Mouse (Mus musculus): Measurements from ENCODE around the gene Asic2.

Gene Asic2

GRCm38 (mm10) chr11:81521881-81522280 lies 446.4 kb downstream of the Asic2 start:
- DNase-seq (ENCODE audit: low read depth, low spot score), result no peak

- DNase-seq (ENCODE audit: low read depth, low spot score), result no peak
Measured at GRCm38 (mm10) chr11:81518001-81518955, 450.0 kb downstream of the Asic2 start.

GRCm38 (mm10) chr11:81515754-81516153 lies 452.5 kb downstream of the Asic2 start:
- DNase-seq (ENCODE audit: low read depth, low spot score), result no peak

GRCm38 (mm10) chr11:81512434-81512833 lies 455.8 kb downstream of the Asic2 start:
- DNase-seq (ENCODE audit: low read depth, low spot score), result no peak

GRCm38 (mm10) chr11:81511401-81511800 lies 456.9 kb downstream of the Asic2 start:
- DNase-seq (ENCODE audit: low read depth, low spot score), result no peak

- no peak for DNase-seq (ENCODE audit: low read depth, low spot score)
Measured at GRCm38 (mm10) chr11:81508385-81509233, 459.6 kb downstream of the Asic2 start.

GRCm38 (mm10) chr11:81504791-81505430 lies 463.3 kb downstream of the Asic2 start:
- no peak for DNase-seq (ENCODE audit: low read depth, low spot score)

GRCm38 (mm10) chr11:81501473-81502246 lies 466.6 kb downstream of the Asic2 start:
- no peak for DNase-seq (ENCODE audit: low read depth, low spot score)

- DNase-seq (ENCODE audit: low read depth, low spot score), result no peak
Measured at GRCm38 (mm10) chr11:81498990-81499389, 469.3 kb downstream of the Asic2 start.

- DNase-seq (ENCODE audit: low read depth, low spot score), result no peak
Measured at GRCm38 (mm10) chr11:81497652-81498391, 470.4 kb downstream of the Asic2 start.

- DNase-seq (ENCODE audit: low read depth, low spot score), result no peak
Measured at GRCm38 (mm10) chr11:81496446-81496845, 471.8 kb downstream of the Asic2 start.

GRCm38 (mm10) chr11:81492351-81492750 lies 475.9 kb downstream of the Asic2 start:
- DNase-seq (ENCODE audit: low read depth, low spot score), result no peak

- no peak for DNase-seq (ENCODE audit: low read depth, low spot score)
Measured at GRCm38 (mm10) chr11:81489144-81489735, 479.0 kb downstream of the Asic2 start.

- DNase-seq (ENCODE audit: low read depth, low spot score), result no peak
Measured at GRCm38 (mm10) chr11:81488681-81489080, 479.6 kb downstream of the Asic2 start.

- DNase-seq (ENCODE audit: low read depth, low spot score), result no peak
Measured at GRCm38 (mm10) chr11:81486265-81486940, 481.9 kb downstream of the Asic2 start.

GRCm38 (mm10) chr11:81481198-81481597 lies 487.1 kb downstream of the Asic2 start:
- DNase-seq (ENCODE audit: low read depth, low spot score), result no peak

- no peak for DNase-seq (ENCODE audit: low read depth, low spot score)
Measured at GRCm38 (mm10) chr11:81476231-81476630, 492.0 kb downstream of the Asic2 start.

GRCm38 (mm10) chr11:81474121-81474520 lies 494.1 kb downstream of the Asic2 start:
- no peak for DNase-seq (ENCODE audit: low read depth, low spot score)

GRCm38 (mm10) chr11:81462199-81462598 lies 506.1 kb downstream of the Asic2 start:
- DNase-seq (ENCODE audit: low read depth, low spot score), result no peak

All from CD4-positive helper T cell, adult 2 months (primary cell).